Mouse (Mus musculus) erythroblast, embryonic 14.5 days (primary cell): ENCODE data around the gene Pnrc1. TPM values are rescaled to one million over a fixed set of nuclear protein-coding genes. Genes with fewer than 3 reads are reported as not detected.

Experiments used
- H3K27me3 ChIP-seq: 2 replicates; pipeline ENCODE4 v1.6.1; 2012; ENCODE audit warnings: inconsistent platforms; ENCODE audit not compliant: control insufficient read depth
- H3K36me3 ChIP-seq: 2 replicates; pipeline ENCODE4 v1.6.1; 2012; ENCODE audit warnings: mild to moderate bottlenecking, inconsistent platforms; ENCODE audit not compliant: control insufficient read depth
- H3K4me1 ChIP-seq: 2 replicates; pipeline ENCODE4 v1.6.1; 2012; ENCODE audit warnings: inconsistent platforms; ENCODE audit not compliant: control insufficient read depth
- H3K4me3 ChIP-seq: replicated peaks from 2 replicates; pipeline ENCODE3; 2012; ENCODE audit warnings: moderate library complexity, mild to moderate bottlenecking, inconsistent platforms
- H3K9me3 ChIP-seq: 2 replicates; pipeline ENCODE4 v1.6.1; 2012; ENCODE audit warnings: low read length, inconsistent platforms, mixed read lengths; ENCODE audit not compliant: control insufficient read depth
- GATA1 ChIP-seq: IDR thresholded peaks from 2 replicates; pipeline ENCODE4 v1.6.1; 2012; ENCODE audit warnings: low read length, inconsistent platforms, mixed read lengths
- TAL1 ChIP-seq: IDR thresholded peaks from 3 replicates; pipeline ENCODE4 v1.6.1; 2012; ENCODE audit warnings: low read length, inconsistent platforms, mixed read lengths
- polyA plus RNA-seq: library from polyadenylated mRNA; stranded (reverse); fragments of >175 nt; gene quantifications from 2 replicates; pipeline ENCODE4 v1.2.3, GENCODE M21; 2012

The Pnrc1 gene
- polyA plus RNA-seq, 1 experiment, result 68.6 TPM

- no peaks in the 10 kb centered on the region for H3K27me3 ChIP-seq
- TF ChIP-seq TAL1 (no peak), GATA1 (no peak)
These were observed 39.1 kb downstream of the Pnrc1 start for GRCm38 (mm10) chr4:33250867-33251266.

GRCm38 (mm10) chr4:33249716-33250230 lies 40.2 kb downstream of the Pnrc1 start:
- Histone ChIP-seq H3K9me3 (no peaks in the 10 kb centered on the region), H3K4me1 (peaks cover 20% of the 10 kb centered on the region), H3K4me3 (no peak overlapping the region), H3K27me3 (no peaks in the 10 kb centered on the region), H3K36me3 (peaks cover 21% of the 10 kb centered on the region)
- TF ChIP-seq TAL1 (no peak), GATA1 (no peak)

More at GRCm38 (mm10) chr4:33250867-33251266, 39.1 kb downstream of the Pnrc1 start:
- Histone ChIP-seq H3K4me3 (no peak overlapping the region), H3K4me1 (peaks cover 17% of the 10 kb centered on the region), H3K9me3 (no peaks in the 10 kb centered on the region), H3K36me3 (peaks cover 10% of the 10 kb centered on the region)

DNA sequence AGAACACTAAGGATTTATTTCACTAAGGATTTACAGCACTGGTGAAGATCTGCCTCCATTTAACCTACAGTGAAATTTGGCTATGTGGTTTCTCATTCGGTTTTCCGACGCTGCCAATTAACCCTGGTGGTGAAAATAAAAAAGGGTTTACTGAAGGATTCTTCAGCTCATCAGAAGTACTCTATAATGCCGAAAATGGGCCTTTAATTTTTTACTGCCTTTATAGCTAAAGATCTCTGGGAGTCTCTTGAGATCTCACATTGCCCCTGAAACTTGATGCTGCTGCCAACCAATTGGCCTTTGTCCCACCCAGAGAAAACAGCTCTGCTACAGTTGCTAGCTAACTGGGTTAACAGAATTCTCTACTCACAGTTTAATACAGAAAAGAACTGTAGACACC lies 41.0 kb downstream of the Pnrc1 start:
- peaks cover 30% of the 10 kb centered on the region for H3K36me3 ChIP-seq
- no peaks in the 10 kb centered on the region for H3K27me3 ChIP-seq
- H3K9me3 ChIP-seq, result no peaks in the 10 kb centered on the region
- H3K4me1 ChIP-seq, result peaks cover 25% of the 10 kb centered on the region
- peak overlapping the region; percentile 92 for H3K4me3 ChIP-seq
- TF ChIP-seq GATA1, result no peak
- no peak for TF ChIP-seq TAL1

- TF ChIP-seq GATA1 (no peak), TAL1 (no peak)
- Histone ChIP-seq H3K27me3 (no peaks in the 10 kb centered on the region), H3K4me3 (peak overlapping the region; percentile 92), H3K4me1 (peaks cover 30% of the 10 kb centered on the region), H3K36me3 (peaks cover 36% of the 10 kb centered on the region), H3K9me3 (no peaks in the 10 kb centered on the region)
These were observed 41.7 kb downstream of the Pnrc1 start for GRCm38 (mm10) chr4:33248062-33248889.

- peak overlapping the region; percentile 92 for H3K4me3 ChIP-seq
- no peaks in the 10 kb centered on the region for H3K27me3 ChIP-seq
- H3K36me3 ChIP-seq, result peaks cover 43% of the 10 kb centered on the region
- H3K9me3 ChIP-seq, result no peaks in the 10 kb centered on the region
- no peak for TF ChIP-seq GATA1
- TF ChIP-seq TAL1, result no peak
- H3K4me1 ChIP-seq, result peaks cover 37% of the 10 kb centered on the region
These were observed 42.4 kb downstream of the Pnrc1 start for GRCm38 (mm10) chr4:33247479-33248053.

GRCm38 (mm10) chr4:33245853-33246395 lies 44.0 kb downstream of the Pnrc1 start:
- TF ChIP-seq TAL1, result no peak
- TF ChIP-seq GATA1, result no peak
- Histone ChIP-seq H3K27me3 (no peaks in the 10 kb centered on the region), H3K36me3 (peaks cover 49% of the 10 kb centered on the region), H3K9me3 (no peaks in the 10 kb centered on the region; the same call in 1 of the 2 replicates), H3K4me3 (peak overlapping the region; percentile 92), H3K4me1 (peaks cover 44% of the 10 kb centered on the region)

GRCm38 (mm10) chr4:33243921-33244320 lies 46.0 kb downstream of the Pnrc1 start:
- H3K4me1 ChIP-seq, result peaks cover 39% of the 10 kb centered on the region
- no peak for TF ChIP-seq GATA1
- no peak for TF ChIP-seq TAL1
- peaks cover 49% of the 10 kb centered on the region for H3K36me3 ChIP-seq
- no peak overlapping the region for H3K4me3 ChIP-seq
- H3K27me3 ChIP-seq, result no peaks in the 10 kb centered on the region
- peaks cover 10% of the 10 kb centered on the region; the same call in 1 of the 2 replicates for H3K9me3 ChIP-seq

DNA sequence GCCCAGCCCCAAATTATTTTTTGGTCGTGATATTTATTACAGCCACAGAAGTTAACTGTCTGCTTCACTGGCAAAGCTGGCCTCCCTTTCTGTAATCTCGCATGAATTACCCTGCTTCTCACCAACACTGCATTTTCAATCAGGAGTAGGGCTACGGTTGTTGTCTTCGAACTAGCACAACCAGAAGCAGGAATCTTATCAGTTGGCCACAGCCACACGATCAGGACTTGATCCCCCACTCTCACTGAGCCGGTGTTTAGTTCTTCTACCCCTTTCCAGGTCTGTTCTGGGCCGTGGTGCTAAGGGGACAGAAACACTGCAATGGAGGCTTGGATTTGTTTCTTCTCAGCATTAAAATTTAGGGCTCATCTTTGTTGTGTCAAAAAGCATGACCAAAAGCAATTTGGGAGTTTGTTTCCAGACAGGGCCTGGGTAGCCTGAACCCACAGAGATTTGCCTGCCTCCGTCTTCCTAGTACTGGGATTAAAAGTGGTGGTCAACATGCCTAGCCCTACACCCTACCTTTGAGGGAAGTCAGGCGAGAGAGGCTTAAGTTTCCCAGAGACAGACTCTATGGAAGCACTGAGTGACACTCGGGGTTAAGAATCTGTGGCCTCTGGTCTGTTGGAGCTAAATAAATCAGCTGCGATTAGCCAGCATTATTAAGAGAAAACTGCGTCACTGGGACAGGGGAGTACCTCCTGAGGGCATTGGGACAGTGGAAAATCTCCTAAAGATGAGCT lies 46.8 kb downstream of the Pnrc1 start:
- peaks cover 49% of the 10 kb centered on the region for H3K36me3 ChIP-seq
- peaks cover 35% of the 10 kb centered on the region for H3K4me1 ChIP-seq

More for the DNA sequence above, 46.8 kb downstream of the Pnrc1 start:
- Histone ChIP-seq H3K27me3 (no peaks in the 10 kb centered on the region), H3K4me3 (no peak overlapping the region), H3K9me3 (peaks cover 10% of the 10 kb centered on the region; the same call in 1 of the 2 replicates)
- no peak for TF ChIP-seq TAL1
- TF ChIP-seq GATA1, result no peak
